Mouse (Mus musculus) cerebellum, postnatal 25 days (tissue): Measurements from ENCODE around the gene Kiss1.
"Not testable (repeated sequence)": the region's sequence is repeated elsewhere in the genome, so short reads cannot be mapped to it uniquely, and the experiment has no call there.

Source experiments
- DNase-seq, 2 experiments: peaks; one replicate each; pipeline ENCODE4 v3.0.0; 2021; ENCODE audit warnings: mixed read lengths in 2 of 2

The Kiss1 gene

GRCm38 (mm10) chr1:133323333-133323732 is 1.7 kb downstream of the Kiss1 start:
- DNase-seq: no peak

GRCm38 (mm10) chr1:133325951-133326350 is 4.3 kb downstream of the Kiss1 start:
- no peak for DNase-seq

GRCm38 (mm10) chr1:133327094-133327493 is 5.4 kb downstream of the Kiss1 start:
- no peak for DNase-seq

- DNase-seq: no peak
Observed at GRCm38 (mm10) chr1:133328299-133328795, 6.7 kb downstream of the Kiss1 start.

- DNase-seq: peak in 1 of 2 experiments; percentile 8
Observed at GRCm38 (mm10) chr1:133328896-133329637, 7.4 kb downstream of the Kiss1 start.

GRCm38 (mm10) chr1:133329638-133329964 is 7.9 kb downstream of the Kiss1 start:
- DNase-seq: no peak

GRCm38 (mm10) chr1:133331142-133331541 is 9.5 kb downstream of the Kiss1 start:
- no peak for DNase-seq

- no peak for DNase-seq
Observed at GRCm38 (mm10) chr1:133332656-133333430, 11.2 kb downstream of the Kiss1 start.

- no peak for DNase-seq
Observed at GRCm38 (mm10) chr1:133333937-133334336, 12.3 kb downstream of the Kiss1 start.

- DNase-seq: not testable (repeated sequence)
Observed at GRCm38 (mm10) chr1:133340403-133340802, 18.7 kb downstream of the Kiss1 start.

GRCm38 (mm10) chr1:133344357-133344756 is 22.7 kb downstream of the Kiss1 start:
- no peak for DNase-seq

- DNase-seq: no peak
Observed at GRCm38 (mm10) chr1:133346531-133346930, 24.9 kb downstream of the Kiss1 start.

GRCm38 (mm10) chr1:133347226-133347625 is 25.6 kb downstream of the Kiss1 start:
- no peak for DNase-seq

GRCm38 (mm10) chr1:133347693-133348520 is 26.2 kb downstream of the Kiss1 start:
- no peak for DNase-seq

GRCm38 (mm10) chr1:133350210-133350609 is 28.5 kb downstream of the Kiss1 start, which contains the start of gene Ren1:
Ren1 (plus strand) TSS chr1:133350510.
- DNase-seq: no peak

- DNase-seq: no peak
Observed at GRCm38 (mm10) chr1:133351762-133352161, 30.1 kb downstream of the Kiss1 start.

- peak; percentile 86 to 91 for DNase-seq
Observed at GRCm38 (mm10) chr1:133353371-133353809, 31.7 kb downstream of the Kiss1 start.

- DNase-seq: no peak
Observed at GRCm38 (mm10) chr1:133355469-133355868, 33.8 kb downstream of the Kiss1 start.

GRCm38 (mm10) chr1:133355912-133356311 is 34.2 kb downstream of the Kiss1 start:
- no peak for DNase-seq

GRCm38 (mm10) chr1:133356330-133356729 is 34.7 kb downstream of the Kiss1 start:
- no peak for DNase-seq

- no peak for DNase-seq
Observed at GRCm38 (mm10) chr1:133361006-133361405, 39.3 kb downstream of the Kiss1 start.

GRCm38 (mm10) chr1:133362103-133362502 is 40.4 kb downstream of the Kiss1 start:
- DNase-seq: no peak
